Mouse (Mus musculus) MEL (cell line): ENCODE results near the gene Rnaseh2b.

Experiments used
- CTCF ChIP-seq, 3 experiments: IDR thresholded peaks in 2 of 3; conservative IDR thresholded peaks in 1 of 3; 2 replicates each; pipeline ENCODE4 v1.5.1; 2011 to 2012; ENCODE audit warnings: low read length in 3 of 3, low read depth in 2 of 3, mild to moderate bottlenecking in 2 of 3, improper control_type of control experiment in 1 of 3, inconsistent platforms in 1 of 3, mixed read lengths in 1 of 3, moderate library complexity in 1 of 3; ENCODE audit not compliant: control insufficient read depth in 1 of 3, insufficient read depth in 1 of 3, poor library complexity in 1 of 3, severe bottlenecking in 1 of 3
- E2F4 ChIP-seq: IDR thresholded peaks from 2 replicates; pipeline ENCODE4 v1.6.1; 2011; ENCODE audit warnings: low read depth, low read length, improper control_type of control experiment, borderline replicate concordance
- GATA1 ChIP-seq: IDR thresholded peaks from 2 replicates; pipeline ENCODE4 v1.6.1; 2011; ENCODE audit warnings: low read depth, low read length, improper control_type of control experiment
- RAD21 ChIP-seq: IDR thresholded peaks from 2 replicates; pipeline ENCODE4 v1.6.1; 2011; ENCODE audit warnings: mild to moderate bottlenecking, low read depth, low read length, improper control_type of control experiment
- ZC3H11A ChIP-seq: IDR thresholded peaks from 2 replicates; pipeline ENCODE4 v1.6.1; 2012; ENCODE audit warnings: low read depth, mild to moderate bottlenecking, inconsistent platforms, low read length, improper control_type of control experiment

- TF ChIP-seq RAD21 (no peak), CTCF (IDR thresholded peaks at IDR 0.05 in 2 of 3, conservative IDR thresholded peaks at IDR 0.05 in 1 of 3; ENCODE audit: control insufficient read depth in 1 of 3, insufficient read depth in 1 of 3, low read depth in 2 of 3, low read length in 3 of 3, poor library complexity in 1 of 3, severe bottlenecking in 1 of 3) (no peak), E2F4 (no peak), ZC3H11A (no peak), GATA1 (no peak)
Observed at GRCm38 (mm10) chr14:62249251-62249650, 43.1 kb upstream of the Rnaseh2b start.
